Mouse (Mus musculus) kidney, adult 11 months (tissue): ENCODE data around the gene Rnf208.

ENCODE experiments used
- DNase-seq: peaks from one replicate; pipeline ENCODE4 v3.0.0; 2022

The Rnf208 gene

DNA sequence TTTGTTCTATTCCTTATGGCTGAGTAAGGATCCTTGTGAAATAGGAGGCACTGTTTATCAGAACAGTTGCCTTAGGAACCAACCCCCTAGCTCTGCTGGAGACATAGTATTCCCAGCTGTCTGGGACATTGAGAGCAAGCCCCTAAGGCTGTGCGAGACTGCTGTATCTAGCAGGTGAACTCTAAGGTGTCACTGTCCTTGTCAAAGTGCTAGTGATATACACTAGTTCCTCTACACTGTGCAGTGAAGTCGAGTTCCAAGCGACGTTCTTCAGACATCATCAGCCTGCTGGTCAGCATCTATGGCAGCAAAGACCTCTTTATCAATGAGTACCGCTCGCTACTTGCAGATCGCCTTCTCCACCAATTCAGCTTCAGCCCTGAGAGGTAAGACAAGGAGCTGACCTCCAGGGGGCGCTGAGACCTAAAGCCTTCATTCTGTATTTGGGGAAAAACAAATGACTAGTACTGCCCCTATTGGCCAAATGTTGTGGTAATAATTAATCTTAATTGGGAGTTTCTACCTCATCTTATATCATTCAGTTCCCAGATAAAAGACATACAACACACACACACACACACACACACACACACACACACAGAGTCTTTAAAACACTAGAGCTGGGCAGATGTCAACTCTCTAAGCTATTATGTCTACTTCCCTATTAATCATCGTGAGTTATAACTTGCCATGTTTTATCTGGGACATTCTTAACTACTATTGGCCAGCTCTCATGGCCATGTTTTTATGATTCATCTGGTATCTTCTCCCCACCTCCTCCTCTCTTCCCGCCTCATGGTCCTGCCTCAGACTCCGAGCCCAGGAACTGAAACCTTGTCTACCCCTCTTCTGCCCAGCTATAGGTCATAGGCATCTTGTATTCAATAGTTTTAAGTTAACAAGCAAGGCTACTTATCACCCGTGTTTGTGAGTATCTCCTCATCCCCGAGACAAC lies 37.1 kb downstream of the Rnf208 start:
- peak; percentile 72 for DNase-seq

DNA sequence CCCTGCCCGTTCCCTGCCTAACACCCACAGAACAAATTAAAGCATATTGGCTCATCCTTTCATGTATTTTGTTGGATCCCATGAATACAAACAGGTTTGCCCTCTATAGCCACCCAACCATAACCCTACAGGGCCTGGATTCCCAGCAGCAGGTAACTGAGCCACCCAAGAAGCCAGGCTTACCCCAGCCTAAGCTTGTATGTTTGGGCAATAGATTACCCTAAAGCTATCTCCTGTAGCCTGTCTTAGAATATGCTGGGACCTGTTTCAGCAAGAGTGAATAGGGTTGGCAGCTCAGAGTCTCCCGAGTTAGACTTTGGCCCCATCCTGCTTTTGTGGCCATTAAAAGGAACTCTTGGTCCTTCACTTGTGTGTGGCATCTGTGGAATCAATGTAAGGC lies 43.5 kb downstream of the Rnf208 start:
- DNase-seq = no peak

DNA sequence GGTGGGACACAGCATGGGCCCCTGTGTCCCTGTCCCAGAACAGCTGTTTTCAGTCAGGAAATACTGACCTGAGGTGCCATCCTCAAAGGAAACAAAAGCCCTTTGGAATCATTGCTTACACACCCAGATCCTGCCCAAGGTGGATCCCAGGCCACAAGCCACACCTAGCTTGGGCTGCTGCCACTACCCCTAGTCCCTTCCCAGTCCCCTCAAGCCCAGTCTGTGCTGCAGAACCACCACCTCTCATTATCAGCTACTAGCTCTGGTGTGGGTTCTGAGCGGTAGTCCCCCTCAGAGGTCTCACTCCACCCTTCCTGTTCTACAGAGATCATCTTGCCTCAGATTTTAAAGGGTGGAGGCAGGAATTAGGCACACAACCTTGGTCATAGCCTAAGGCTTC lies 44.3 kb downstream of the Rnf208 start:
- no peak for DNase-seq

DNA sequence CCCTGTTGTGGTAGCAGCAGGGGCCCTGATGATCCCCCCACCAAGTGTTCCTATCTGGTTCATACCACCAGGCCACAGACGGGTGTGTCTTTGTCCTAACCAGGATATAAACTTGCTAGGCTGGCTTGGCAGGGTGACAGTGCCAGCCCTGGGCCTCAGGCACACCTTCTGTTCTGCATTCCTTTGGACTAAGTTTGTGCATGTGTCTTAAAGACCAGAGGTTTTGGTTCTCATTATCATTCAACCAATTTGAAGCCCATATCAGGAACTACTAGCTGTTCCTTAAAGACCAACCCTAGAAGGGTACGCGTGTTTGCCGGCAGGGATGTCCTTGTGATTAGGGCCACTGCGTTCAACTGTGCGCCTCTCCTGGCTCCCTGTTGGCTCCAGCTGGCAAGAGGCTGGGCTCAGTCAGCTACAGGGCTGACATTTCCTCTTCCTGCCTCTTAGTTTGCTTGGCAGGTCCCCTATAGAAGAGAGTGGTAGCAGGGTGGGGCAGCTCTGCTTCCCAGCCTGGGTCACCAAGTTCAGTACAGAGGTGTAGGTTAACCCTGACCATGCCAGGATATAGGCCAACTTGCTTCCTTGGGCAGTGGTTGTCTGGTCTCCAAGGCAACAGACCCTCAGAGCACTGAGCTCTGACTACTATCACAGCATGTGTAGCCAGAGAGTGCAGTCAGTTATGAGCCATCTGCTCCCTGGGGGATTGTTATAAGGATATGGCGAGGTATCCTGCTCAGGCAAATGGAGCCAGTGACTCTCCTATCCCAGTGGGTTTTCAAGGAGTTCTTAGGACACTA lies 45.0 kb downstream of the Rnf208 start:
- DNase-seq = peak; percentile 67

DNA sequence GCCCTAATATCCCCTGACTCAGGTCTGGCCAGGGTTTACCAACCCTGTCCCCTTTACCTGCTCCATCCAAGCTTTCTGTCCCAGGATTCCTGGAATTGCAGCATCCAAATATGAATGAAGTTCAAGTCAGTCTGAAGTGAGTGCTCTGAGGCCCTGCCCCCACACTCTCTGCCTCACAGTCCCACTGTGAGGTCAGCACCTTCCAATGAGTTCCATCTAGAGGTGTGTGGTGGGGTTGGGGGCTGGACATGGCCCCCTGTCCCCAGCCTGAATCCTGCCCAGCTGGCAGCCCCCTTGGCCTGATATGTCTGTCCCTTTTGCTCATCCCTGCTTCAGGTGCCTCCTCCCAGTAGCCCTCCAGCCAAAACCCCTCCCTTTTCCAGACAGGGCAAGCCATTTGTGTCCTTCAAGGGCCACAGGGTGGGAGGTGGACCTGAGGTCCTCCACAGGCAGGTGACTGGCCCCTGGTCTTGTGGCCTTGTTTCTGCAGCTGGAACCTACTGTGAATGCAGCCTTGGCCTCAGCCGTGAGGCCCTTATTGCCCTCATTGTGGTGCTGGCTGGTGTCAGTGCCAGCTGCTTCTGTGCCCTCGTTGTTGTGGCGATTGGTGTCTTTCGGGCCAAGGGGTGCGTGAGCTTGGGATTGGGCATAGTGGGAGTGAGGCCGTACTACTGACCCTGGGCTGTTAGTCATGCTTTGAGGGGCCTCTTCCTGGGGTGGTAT lies 46.0 kb downstream of the Rnf208 start, which contains the start of gene Tmem210:
Gene Tmem210, plus strand, starts transcription at position 219 of the 723 bp plus-strand sequence.
- no peak for DNase-seq

GRCm38 (mm10) chr2:25288734-25289345 lies 46.8 kb downstream of the Rnf208 start:
- DNase-seq = no peak

DNA sequence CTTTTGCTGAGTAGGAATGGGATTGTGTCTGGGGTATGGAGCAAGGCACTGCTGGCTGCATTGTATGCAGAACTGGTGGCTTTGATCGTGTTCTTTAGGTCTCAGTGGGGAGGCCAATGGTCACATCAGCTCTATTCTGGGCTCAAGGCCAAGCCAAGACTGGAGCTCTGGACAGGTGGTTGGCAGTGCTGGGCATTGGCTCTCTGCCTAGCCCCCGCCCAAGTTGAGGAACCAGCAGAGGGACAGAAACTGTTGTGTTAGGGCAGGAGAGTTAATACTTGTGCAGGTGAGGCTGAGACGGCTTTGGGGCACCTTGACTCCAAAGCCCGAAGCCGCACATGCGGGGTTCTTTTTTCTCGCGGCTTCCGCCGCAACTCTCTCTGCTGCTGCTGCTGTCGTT lies 47.6 kb downstream of the Rnf208 start, which contains the start of gene Lrrc26:
Gene Lrrc26, plus strand, starts transcription at position 265 of the 400 bp plus-strand sequence.
- DNase-seq = peak; percentile 78

DNA sequence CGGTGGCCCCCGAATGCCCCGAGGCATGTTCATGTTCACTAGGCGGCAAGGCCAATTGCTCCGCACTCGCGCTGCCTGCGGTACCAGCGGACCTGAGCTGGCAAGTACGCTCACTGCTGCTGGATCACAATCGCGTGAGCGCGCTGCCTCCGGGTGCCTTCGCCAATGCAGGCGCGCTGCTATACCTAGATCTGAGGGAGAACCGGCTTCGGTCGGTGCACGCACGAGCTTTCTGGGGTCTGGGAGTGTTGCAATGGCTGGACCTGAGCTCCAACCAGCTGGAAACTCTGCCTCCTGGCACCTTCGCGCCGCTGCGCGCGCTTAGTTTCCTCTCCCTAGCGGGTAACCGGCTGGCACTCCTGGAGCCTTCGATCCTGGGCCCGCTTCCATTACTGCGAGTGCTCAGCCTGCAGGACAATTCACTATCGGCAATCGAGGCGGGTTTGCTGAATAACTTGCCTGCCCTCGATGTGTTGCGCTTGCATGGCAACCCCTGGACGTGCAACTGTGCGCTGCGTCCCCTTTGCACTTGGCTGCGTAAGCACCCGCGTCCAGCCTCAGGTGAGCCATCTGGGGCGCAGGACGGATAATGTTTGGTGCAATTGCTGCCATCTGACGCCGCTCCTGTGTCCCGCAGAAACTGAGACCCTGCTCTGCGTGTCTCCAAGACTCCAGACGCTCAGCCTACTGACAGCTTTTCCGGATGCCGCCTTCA lies 48.2 kb downstream of the Rnf208 start:
- DNase-seq = no peak

DNA sequence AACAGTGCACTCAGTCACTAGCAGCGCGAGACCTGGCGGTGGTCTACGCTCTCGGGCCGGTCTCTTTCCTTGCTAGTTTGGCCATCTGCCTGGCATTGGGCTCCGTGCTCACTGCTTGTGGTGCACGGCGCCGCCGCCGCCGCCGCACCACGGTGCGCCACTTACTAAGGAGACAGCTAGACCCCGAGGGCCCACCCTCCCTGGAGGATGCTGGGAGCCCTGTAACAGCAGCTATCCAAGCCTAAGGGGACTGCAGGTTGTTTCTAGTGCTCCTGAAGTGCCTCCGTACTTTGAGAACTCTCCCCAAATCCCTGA lies 48.7 kb downstream of the Rnf208 start:
- DNase-seq = no peak

GRCm38 (mm10) chr2:25291184-25292053 lies 49.4 kb downstream of the Rnf208 start:
- DNase-seq = no peak

- no peak for DNase-seq
Observed at GRCm38 (mm10) chr2:25292054-25292544, 50.0 kb downstream of the Rnf208 start.

DNA sequence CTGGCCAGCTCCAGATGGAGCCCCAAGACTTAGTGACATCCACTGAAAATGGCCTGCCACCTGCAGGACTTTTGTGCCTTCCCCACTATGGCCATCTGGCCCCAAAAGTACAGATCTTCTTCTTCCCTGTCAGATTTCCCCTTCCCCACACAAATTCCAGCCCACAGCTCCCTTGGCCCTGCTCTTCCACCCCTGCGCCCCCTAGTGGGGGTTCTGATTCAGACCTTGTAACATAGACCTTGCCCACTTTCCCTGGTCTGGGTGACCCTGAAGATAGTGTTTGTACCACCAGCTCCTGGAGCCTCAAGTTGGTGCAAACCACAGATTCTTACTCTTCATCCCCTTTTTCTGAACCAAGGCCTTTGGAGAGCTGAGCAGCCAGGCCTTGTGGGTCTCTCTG lies 50.8 kb downstream of the Rnf208 start:
- DNase-seq = no peak

GRCm38 (mm10) chr2:25293706-25294105 lies 51.7 kb downstream of the Rnf208 start:
- no peak for DNase-seq
